Mouse (Mus musculus) liver, adult 2 months (tissue): ENCODE results near the gene Upk3b. TPM values are rescaled to one million over a fixed set of nuclear protein-coding genes. Genes with fewer than 3 reads are reported as not detected.

Experiments used
- DNase-seq: peaks from one replicate; pipeline ENCODE4 v3.0.0-alpha.2; 2011; ENCODE audit warnings: low read depth, low spot score; ENCODE audit errors: extremely low read depth
- H3K27ac ChIP-seq: fragments of 200-500 bp; replicated peaks from 2 replicates; pipeline ENCODE4 v1.5.1; 2012; ENCODE audit warnings: low read depth, mild to moderate bottlenecking, control low read depth, inconsistent platforms, low read length; ENCODE audit not compliant: insufficient read depth
- H3K27me3 ChIP-seq: fragments of 200-500 bp; 2 replicates; pipeline ENCODE4 v1.6.1; 2012; ENCODE audit warnings: mild to moderate bottlenecking, moderate library complexity, low read length, inconsistent platforms; ENCODE audit not compliant: control insufficient read depth, insufficient read depth
- H3K36me3 ChIP-seq: fragments of 200-500 bp; 2 replicates; pipeline ENCODE4 v1.6.1; 2012; ENCODE audit warnings: low read length, inconsistent platforms; ENCODE audit not compliant: control insufficient read depth, insufficient read depth
- H3K4me1 ChIP-seq: fragments of 200-500 bp; 2 replicates; pipeline ENCODE4 v1.6.1; 2011; ENCODE audit warnings: low read length; ENCODE audit not compliant: control insufficient read depth, insufficient read depth
- H3K4me3 ChIP-seq: fragments of 200-500 bp; 2 replicates; pipeline ENCODE4 v1.5.1; 2011; ENCODE audit warnings: low read depth, mild to moderate bottlenecking, control low read depth, low read length, moderate library complexity; ENCODE audit not compliant: insufficient read depth
- H3K79me2 ChIP-seq: fragments of 200-500 bp; 2 replicates; pipeline ENCODE4 v1.6.1; 2012; ENCODE audit warnings: inconsistent platforms, mild to moderate bottlenecking, low read length, moderate library complexity; ENCODE audit not compliant: control insufficient read depth, insufficient read depth
- H3K9ac ChIP-seq: fragments of 200-500 bp; 2 replicates; pipeline ENCODE4 v1.6.1; 2012; ENCODE audit warnings: low read depth, mild to moderate bottlenecking, control low read depth, inconsistent platforms, low read length
- CTCF ChIP-seq: fragments of 200-500 bp; IDR thresholded peaks from 2 replicates; pipeline ENCODE4 v1.5.1; 2011; ENCODE audit warnings: low read depth, low read length, control low read depth
- POLR2A ChIP-seq: fragments of 200-500 bp; IDR thresholded peaks from 2 replicates; pipeline ENCODE4 v1.6.1; 2011; ENCODE audit warnings: low read length, control low read depth; ENCODE audit not compliant: insufficient read depth; ENCODE audit errors: extremely low read depth
- WGBS: fragments of 180-500 bp; shearing (Covaris S2); methylation state at CpG from one replicate; pipeline ENCODE4 v1.1.7; 2018; 5-methylcytosine and 5-hydroxymethylcytosine counted together
- polyA plus RNA-seq: library from polyadenylated mRNA; depleted of rRNA; stranded (reverse); fragments of >200 nt; gene quantifications from 2 replicates; pipeline ENCODE4 v1.2.3, GENCODE M21; 2012; rRNA removed
- total RNA-seq: library from RNA; depleted of rRNA; stranded (reverse); fragments of >200 nt; gene quantifications from 2 replicates; pipeline ENCODE4 v1.2.3, GENCODE M21; 2014; rRNA removed

Gene Upk3b
- total RNA-seq (0.34 and 0.55 TPM in 2 replicates), polyA plus RNA-seq (1.3 and 2.1 TPM in 2 replicates)

DNA sequence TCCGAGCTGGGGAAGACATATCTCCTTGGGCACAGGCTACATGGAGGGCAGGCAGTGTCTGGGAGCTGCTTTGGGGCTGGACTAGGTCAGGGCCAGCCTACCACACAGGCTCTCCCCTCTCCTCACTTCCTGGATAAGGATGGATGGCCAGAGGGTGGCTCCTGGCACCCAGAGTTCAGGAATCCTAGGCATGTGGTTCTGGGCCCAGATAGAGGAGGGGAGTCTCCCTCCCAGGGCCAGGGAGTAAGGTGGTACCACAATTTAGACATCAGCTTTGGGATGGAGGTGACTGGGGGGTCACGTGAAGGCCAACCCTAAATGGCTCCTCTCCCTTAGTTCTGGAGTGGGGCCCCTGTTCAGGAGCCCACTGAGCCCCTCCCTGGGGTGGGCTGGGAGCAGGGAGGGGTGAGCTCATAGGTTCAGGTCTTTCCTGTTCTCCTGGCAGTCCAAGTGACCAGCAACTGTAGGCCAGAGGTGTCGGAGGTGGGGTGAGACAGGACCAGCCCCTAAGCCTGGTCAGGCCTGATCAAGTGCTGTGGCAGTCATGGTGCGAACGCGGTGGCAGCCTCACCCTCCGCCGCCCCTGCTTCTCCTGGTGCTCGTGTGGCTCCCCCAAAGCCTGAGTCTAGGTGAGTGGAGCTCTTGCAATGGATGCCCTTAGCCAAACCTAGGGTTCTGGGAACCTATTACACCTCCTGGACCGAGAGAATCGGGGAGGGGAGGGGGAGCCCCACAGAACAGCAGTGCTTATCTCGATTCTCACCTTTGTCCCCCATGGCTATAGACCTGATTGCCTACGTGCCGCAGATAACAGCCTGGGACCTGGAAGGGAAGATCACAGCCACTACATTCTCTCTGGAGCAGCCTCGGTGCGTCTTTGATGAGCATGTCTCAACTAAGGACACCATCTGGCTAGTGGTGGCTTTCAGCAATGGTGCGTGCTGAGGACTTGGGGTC lies at the start of gene Upk3b:
TSS of gene Upk3b (plus strand) at position 239 of the 957 bp plus-strand sequence.
- Histone ChIP-seq H3K36me3 (no peaks in the 10 kb centered on the region), H3K4me1 (no peaks in the 10 kb centered on the region), H3K9ac (no peak within 1 kb of the TSS), H3K4me3 (no peak within 1 kb of the TSS), H3K27me3 (no peaks in the 10 kb centered on the region), H3K27ac (no peak within 1 kb of the TSS), H3K79me2 (no peaks in the 10 kb centered on the region)
- TF ChIP-seq CTCF (no peak), POLR2A (no peak)
- WGBS, result 59% methylated on average over 17 of the region's 17 CpGs
- DNase-seq, result no peak

DNA sequence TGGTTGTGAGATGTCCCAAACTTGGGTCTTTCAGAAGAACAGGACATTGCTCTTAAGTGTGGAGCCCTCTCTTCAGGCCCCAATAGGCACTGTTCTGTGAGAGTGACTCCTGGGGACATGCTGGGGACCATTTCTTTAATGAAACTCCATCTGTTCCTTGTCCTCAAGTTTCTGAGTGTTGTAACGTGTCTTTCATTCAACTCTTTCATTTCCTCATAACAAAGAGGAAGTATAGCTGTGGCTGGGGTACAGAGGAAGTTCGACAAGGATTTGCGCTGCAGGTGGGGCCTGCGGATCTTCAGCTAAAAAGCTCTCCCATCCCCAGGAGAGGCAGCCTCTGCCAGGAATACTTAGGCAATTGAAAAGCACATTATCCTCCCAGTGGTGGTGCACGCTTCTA lies 47.7 kb upstream of the Upk3b start:
- H3K4me3 ChIP-seq, result no peak overlapping the region
- peaks cover 3% of the 10 kb centered on the region; the same call in 1 of the 2 replicates for H3K4me1 ChIP-seq
- H3K36me3 ChIP-seq, result no peaks in the 10 kb centered on the region
- H3K27me3 ChIP-seq, result no peaks in the 10 kb centered on the region
- no peaks in the 10 kb centered on the region for H3K79me2 ChIP-seq
- TF ChIP-seq POLR2A (no peak), CTCF (no peak)
- 81% methylated on average over 5 of the region's 5 CpGs for WGBS
- H3K9ac ChIP-seq, result no peak overlapping the region
- peak; percentile 36 for DNase-seq
- H3K27ac ChIP-seq, result no peak overlapping the region

DNA sequence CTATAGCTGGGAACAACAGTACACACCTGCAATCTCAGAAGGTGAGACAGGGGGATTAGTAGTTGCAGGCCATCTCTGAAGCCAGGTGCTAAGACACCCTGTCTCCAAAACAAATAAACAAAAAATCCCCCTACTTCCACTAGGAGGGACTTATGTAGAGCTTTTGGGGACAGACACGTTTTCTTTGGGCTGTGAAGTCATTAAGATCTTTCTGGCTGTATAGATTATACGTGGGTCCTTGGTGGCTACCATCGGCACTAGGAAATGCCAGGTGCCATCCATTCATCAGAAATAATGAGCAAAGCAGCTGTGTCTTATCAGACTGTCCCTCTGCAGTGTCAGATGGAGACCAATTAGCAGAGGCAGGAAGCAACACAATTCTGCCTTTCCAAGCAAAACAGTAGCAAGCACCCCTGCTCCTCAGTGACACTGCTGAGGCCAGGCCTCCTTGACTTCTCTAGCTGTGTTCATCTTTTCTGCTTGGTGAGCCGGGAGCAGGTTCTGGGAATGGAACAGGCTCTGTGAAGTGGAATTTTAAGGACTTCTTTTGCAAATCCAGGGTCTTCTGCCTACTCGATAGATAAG lies 44.8 kb upstream of the Upk3b start:
- no peaks in the 10 kb centered on the region for H3K27me3 ChIP-seq
- H3K27ac ChIP-seq, result no peak overlapping the region
- no peaks in the 10 kb centered on the region for H3K79me2 ChIP-seq
- DNase-seq, result no peak
- H3K9ac ChIP-seq, result no peak overlapping the region
- peaks cover 7% of the 10 kb centered on the region; the same call in 1 of the 2 replicates for H3K4me1 ChIP-seq
- no peak overlapping the region for H3K4me3 ChIP-seq
- 67% methylated on average over 5 of the region's 5 CpGs for WGBS
- TF ChIP-seq CTCF (no peak), POLR2A (no peak)
- H3K36me3 ChIP-seq, result 0 out of 2 replicates have a peak, but pooled peaks cover 3% of the 10 kb centered on the region

DNA sequence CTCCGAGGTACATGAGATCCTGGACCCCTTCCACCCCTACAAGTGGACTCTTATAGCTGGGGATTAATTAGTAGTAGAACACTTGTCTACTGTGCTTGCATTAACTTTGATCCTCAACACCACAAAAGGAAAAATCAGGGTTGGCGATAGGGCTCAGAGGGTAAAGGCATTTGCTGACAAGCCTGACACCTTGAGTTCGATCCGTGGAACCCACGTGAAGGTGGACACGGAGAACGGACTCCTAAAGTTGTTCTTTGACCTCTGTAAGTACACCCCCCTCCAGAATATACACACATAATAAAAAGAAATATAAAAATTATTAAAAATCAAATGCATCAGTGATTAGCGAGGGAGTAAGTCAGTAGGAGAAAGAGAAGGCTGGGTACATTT lies 44.0 kb upstream of the Upk3b start:
- peaks cover 7% of the 10 kb centered on the region; the same call in 1 of the 2 replicates for H3K4me1 ChIP-seq
- 0 out of 2 replicates have a peak, but pooled peaks cover 3% of the 10 kb centered on the region for H3K36me3 ChIP-seq
- no peaks in the 10 kb centered on the region for H3K79me2 ChIP-seq
- TF ChIP-seq CTCF (no peak), POLR2A (no peak)
- H3K9ac ChIP-seq, result no peak overlapping the region
- no peaks in the 10 kb centered on the region for H3K27me3 ChIP-seq
- H3K4me3 ChIP-seq, result no peak overlapping the region
- 60% methylated on average over 8 of the region's 8 CpGs for WGBS
- H3K27ac ChIP-seq, result no peak overlapping the region
- no peak for DNase-seq

DNA sequence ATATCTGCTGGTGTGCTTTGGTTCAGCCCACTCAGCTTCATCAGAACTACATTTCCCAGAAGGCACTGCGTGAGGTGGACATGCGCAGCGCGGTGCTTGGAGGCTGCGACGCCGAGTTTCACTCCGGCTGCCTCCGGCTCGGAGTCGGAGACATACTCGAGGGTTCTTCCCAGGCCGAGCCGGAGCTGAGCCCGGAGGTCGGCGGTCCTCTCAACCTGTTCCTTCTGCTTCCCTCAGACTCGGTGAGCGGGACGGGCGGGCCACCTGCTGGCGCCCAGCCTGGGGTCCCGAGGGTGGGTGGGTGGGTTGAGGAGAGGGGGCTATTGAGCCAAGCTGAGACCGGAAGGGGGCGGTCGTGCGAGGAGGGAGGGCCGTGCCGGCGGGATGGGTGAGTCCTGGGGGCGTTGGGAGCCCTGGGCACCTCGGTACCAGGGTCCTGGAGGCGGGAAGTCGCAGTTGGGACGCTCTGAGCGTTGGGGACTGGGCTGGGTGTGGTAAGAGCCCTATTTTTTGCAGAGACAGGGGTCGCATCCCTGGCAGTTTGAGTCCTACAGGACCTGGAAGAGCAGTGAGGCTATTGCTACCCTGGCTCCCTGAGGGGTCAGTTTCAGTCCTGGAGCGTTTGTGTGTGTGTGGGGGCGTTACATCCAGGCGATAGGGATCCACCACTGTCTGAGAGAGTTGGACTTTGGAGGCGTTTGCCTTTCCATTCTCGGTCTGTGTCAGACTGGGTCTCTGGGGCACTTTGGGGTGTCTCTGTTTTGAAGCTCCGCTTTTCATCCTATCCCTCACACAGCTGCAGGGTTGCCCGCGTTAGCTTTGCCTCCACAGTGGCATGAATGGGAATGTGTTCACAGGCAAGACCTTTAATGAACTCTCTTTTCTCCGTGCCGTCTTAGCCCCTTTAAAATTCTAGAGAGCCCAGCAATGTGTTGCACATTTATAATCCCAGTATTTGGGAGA lies 43.3 kb upstream of the Upk3b start, which contains the start of gene Dtx2:
TSS of gene Dtx2 (plus strand) at position 76 of the 963 bp plus-strand sequence.
- WGBS, result 1% methylated on average over 47 of the region's 47 CpGs
- Histone ChIP-seq H3K27ac (no peak within 1 kb of the TSS; the same call in 1 of the 2 replicates), H3K4me1 (peaks cover 7% of the 10 kb centered on the region; the same call in 1 of the 2 replicates), H3K36me3 (0 out of 2 replicates have a peak, but pooled peaks cover 3% of the 10 kb centered on the region), H3K27me3 (no peaks in the 10 kb centered on the region), H3K79me2 (no peaks in the 10 kb centered on the region), H3K4me3 (peak within 1 kb of the TSS; percentile 79), H3K9ac (peak within 1 kb of the TSS; percentile 83)
- peak; percentile 79 for DNase-seq
- TF ChIP-seq POLR2A, result peak; percentile 90
- peak; percentile 18; the same call in 1 of the 2 replicates for TF ChIP-seq CTCF
